Mouse (Mus musculus) c-Kit-negative CD71-positive TER-119-positive erythroid progenitor cells, embryonic 14.5 days (primary cell): ENCODE results near the gene Lta.

Source experiments
- DNase-seq: peaks from one replicate; pipeline ENCODE4 v3.0.0-alpha.2; 2013; ENCODE audit warnings: low read depth, low spot score

The Lta gene

DNA sequence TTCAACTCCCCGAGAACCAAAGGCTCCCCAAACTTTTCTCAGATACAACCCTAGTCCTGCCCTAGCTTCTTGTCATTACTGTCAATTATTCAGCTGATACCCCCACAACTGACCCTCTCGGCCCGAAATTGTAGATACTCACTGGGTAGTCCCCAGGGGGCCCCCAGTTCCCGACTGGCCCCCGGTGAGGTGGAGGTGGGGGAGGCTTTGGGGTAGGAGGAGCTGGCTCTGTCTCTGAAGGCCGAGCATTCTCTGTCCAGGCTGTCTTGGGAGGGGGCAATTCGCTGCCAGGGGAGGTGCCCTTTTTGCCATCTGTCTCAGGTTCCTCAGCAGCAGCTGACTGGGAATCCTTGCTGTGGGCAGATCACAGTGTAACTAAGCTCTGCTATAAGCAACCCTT is 45.5 kb downstream of the Lta start:
- no peak for DNase-seq

DNA sequence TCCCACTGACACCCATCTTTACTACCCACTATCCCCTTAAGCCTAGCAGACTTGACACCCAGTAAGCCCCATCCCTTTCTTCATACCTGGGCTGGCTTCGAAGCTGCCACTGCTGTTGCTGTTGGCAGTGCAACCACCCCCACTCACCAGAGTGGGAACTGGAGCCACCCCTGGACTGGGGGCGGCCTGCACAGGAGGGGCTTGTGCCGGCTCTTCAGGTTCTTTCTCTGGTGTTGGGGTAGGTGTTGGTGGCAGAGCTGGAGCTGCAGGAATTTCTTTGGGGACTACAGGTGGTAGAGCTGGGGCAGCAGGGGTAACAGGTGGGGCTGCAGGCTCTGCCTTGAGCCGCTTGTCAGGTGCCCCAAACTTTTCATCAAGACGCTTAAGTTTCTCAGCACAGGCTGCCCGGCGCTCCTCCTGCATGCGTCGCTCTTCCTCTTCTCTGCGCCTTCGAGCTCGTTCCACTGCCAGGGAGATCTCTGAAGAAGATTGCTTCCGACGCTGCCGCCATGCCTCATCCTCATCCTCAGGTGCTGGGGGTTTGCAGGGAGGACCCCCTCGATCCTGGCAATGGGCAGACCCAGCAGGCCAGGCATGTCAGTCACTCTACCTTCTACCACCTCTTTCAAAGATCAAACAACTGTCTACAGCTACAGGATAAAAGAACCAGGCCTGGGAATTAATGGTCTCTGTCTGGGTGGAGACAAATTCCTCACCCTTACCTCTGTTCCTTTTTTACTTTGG is 46.1 kb downstream of the Lta start:
- DNase-seq, result no peak

DNA sequence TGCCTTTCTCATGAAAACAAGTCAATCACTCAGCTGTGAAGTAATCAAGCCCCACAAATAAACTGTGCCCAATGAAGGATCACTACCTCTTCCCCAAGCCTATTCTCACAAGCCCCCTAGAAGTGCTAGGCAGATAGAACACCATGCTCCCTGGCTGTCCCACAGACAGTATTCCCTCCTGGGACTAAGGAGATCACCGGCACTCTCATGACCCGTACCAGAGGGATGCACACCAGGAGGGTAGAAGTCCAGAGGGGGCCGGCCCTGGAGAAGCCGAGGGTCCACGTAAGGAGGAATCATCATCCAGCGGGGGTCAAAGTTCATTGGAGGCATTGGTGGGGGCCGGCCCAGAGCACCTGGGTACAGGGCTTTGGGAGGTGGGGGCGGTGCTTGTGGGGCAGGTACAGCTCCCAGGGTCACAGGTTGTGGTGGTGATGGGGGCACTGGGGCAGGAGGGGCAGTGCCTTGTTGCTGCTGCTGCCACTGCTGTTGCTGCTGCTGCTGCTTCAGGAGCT is 47.4 kb downstream of the Lta start:
- no peak for DNase-seq

DNA sequence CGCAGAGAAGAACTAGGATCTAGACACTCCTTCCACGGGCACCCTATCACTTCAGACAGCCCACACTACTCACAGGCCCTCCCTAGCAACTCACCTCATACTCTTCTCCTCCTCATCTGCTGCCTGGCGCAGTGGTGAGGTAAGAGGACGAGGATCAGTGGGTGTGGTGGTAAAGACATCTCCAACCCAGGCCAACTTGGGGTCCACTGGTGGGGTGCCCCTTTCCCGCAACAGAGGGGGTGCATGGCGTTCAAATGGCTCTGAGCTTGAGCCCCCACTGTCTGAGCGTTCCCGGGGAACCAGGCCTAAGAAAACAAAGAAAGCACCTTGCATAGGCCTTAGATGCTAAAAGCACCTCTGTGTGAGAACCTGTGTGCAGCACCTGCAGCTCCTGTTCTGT is 47.9 kb downstream of the Lta start:
- no peak for DNase-seq

DNA sequence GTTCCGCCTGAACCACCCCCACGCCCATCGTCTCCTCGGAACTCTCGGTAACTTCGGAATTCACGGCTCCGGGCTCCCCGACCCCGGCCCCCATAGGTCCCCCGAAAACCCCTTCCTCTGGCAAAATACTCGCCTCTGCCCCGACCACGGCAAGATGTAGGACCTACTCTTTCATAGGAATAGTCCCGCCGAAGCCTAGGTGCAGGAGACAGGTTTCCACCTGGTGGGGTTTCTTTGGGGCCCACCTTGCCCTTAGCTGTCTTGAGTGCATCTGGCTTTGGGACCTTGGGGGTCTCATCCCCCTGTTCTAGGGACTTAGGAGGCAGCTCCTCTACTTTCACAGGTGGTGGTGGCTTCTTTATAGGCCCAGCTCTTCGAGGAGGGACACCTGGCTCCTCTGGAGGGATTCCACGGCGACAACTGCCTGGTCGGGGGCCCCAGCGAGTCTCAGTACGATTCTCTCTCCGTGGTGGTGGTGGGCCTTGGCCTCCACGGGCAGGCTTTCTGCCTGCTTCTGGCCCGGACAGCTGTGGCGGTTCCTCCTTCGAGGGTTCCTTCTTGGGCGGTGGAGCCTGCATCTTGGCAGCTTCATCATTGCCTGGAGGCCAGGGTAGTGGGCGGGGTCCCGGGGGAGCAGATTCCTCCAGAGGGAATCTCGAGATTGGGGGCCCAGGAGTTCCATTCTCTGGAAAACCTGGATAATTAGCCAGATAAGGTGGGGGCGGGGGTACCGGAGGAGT is 48.5 kb downstream of the Lta start:
- DNase-seq, result no peak

DNA sequence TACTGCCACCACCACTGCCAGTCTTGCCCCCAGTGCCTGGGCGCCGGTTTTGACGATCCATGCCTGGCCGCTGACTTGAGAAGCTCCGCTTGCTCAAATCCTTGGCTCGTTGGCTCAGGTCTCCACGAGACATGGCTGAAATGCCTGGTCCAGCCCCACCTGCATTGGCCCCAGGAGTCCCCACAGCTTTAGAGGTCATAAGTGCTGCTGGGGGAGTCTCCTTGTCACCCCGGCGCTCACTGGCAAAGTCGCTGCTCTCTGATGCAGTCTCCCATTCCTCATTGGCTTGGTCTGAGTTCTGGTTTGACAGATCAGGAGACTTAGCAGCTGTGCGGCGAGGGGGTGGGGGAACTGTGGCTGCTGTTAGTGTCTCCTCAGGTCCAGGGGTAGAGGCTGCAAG is 49.7 kb downstream of the Lta start:
- DNase-seq, result no peak

DNA sequence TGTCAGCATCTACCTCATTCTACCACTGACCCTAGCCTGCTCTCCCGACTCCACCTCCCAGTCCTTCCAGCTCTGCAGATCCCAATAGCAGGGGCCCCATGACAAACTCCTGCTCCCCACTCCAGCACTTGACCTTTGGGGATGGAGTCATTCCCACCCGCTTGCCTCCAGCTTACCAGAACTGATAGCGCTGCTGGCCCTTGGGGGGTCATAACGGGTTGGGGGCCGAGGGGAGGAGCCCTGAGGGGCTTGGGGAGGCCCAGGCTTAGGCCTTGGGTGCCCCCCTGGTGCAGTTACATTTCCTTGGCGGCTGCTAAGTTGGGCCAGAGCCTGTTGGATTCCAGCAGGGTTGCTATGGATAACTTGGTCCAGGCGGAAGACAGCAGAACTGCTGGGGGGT is 50.5 kb downstream of the Lta start:
- DNase-seq, result no peak

DNA sequence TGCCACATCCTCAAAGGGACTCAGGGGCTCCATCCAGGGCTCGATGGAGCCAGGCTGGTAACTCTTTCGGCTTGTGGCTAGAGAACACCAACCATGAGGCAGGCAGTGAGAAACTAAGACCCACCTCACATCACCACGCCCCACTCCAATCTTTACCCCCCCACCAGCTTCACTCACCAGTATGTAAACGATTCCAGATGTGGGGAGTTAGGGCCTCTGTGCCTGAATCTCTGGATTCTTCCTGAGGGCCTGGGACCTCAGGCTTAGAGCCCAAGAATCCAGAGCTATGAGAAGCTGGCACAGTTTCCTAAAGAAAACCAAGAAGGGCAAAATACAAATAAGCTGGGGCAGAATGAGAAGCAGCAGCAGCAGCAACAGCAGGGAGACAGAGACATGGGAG is 51.2 kb downstream of the Lta start:
- no peak for DNase-seq
